Mouse (Mus musculus) spleen, embryonic (tissue): ENCODE measurements around the gene Inpp4a.

Experiments used
- CTCF ChIA-PET: fragments of 350-600 bp; sonication (Branson Sonifier 250); formaldehyde crosslinking; loops from one replicate; lab custom pipeline; 2022; lab: Charles Lee

Gene Inpp4a

DNA sequence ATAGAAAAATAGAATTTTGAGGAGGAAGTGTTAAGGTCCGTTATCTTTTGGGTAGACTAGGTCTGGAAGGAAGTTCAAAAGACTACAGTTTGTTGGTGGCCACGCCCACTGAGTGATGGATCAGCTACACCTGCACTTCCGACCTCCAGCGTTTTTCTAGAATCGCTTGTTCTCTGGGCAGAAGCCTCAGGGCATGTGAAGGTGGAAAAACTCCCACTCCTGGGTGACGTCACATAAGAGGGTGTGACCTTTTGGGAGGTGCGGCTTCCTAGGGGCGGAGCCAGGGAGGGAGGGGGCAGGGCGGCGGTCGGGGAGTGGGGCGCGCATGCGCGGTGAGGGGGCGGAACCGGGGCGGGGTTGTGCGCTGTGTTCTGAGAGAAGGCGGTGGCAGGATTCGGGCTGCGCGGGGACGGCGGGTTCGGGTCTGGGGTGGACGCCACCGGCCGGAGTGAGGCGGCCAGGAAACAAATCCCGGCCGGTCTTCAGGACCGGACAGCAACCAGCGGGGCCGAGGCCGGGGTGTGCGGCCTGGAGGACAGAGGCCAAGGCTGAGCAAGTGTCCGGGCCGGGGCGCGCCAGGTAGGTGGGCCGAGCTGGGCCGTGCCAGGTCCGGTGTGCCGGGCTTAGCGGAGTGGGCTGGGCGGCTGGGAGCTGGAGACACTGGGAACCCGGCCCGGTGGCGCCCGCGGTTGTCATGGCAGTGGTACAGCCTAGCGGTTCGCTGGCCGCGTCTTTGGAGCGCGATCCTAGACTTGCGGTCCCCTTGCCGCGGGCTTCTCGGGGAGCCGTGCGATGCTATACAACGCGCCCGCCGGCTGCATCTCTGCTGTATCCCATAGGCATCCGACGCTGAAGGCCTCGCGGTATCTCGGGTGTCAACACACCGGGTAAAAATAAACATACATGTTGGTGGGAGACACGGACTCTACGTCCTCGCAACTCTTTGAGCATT lies at the start of gene Inpp4a:
Gene Inpp4a, plus strand, starts transcription at position 326 of the 952 bp plus-strand sequence.
- CTCF ChIA-PET = interaction anchor here (1.8 kb wide), 1 partner anchor 12 kb away, joined by 8 read pairs; no protein-coding TSS in a partner anchor

DNA sequence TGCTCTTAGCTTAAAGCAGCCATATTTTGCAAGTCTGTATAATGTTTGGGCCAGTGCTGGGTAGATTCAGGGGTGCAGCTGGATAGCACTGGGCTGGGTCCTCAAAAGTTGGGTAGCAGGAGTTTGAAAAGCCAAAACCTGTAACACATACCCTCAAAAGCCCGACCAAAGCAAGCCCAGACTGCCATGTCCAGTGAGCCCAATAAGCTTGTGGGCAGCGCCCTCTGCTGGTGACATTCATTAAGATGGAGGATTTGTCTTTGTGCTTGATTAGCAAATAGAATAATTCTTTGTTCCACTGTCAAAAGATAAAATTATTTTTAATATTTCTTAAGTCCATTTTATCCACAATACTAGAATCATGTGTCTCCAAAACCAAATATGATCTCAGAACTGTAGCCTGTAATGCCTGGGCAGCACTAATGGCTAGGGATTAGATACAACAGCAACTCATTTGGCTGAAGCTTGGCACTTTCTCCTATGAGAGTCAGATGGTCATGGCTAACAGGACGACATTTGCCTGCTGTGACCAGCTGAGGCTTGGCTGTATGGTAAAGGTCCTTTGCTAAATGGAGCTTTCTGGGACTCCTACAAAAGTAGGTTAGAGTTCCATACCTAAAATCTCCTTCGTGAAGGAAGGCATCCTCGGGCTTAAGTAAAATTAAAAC lies 48.9 kb upstream of the Inpp4a start:
- CTCF ChIA-PET = interaction anchor here (0.6 to 1.8 kb wide), 5 partner anchors 406 to 512 kb away, joined by 3 to 5 read pairs (median 3); no protein-coding TSS in a partner anchor

DNA sequence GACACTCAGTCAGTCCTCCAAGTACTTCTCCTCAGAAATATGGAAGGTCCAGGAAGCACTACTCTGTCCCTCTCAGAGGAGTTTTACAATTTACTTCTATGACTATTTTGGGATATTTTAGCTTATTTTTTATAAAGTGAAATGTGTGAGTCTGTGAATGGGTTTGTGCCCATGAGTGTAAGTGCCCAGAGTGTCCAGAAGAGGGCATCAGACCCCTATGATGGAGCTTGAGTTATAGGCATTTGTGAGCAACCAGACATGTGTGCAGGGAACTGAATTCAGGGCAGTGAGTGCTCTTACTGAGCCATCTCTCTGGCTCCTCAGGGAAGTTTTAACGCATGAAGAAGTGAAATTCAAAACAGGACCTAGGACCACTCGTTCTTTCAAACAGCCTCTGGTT lies 41.2 kb upstream of the Inpp4a start:
- CTCF ChIA-PET = interaction anchor here (0.5 kb wide), 1 partner anchor 155 kb away, joined by 3 read pairs; no protein-coding TSS in a partner anchor

GRCm38 (mm10) chr1:37272464-37272863 lies 27.2 kb upstream of the Inpp4a start:
- CTCF ChIA-PET = interaction anchor here (0.9 to 1.9 kb wide), 4 partner anchors 126 to 131 kb away, joined by 3 to 8 read pairs (median 4); no protein-coding TSS in a partner anchor

DNA sequence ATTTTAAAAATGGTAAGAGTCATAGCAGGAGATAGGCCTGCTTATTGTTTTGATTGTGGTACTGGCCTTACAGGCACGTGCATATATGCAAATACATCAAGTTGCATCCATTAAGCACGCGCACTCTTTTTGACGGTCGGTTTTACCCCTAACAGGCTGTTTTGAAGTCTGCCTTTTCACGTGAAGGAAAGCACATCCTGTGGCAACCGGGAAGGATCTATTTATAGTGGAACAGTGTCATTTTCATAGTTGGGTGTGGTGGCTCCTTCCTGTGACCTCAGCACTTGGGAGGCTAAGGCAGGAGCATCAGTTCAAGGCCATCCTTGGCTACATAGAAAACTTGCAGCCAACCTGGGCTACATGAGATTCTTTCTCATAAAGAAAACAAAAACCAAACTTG lies 13.1 kb upstream of the Inpp4a start:
- CTCF ChIA-PET = no interaction called here

GRCm38 (mm10) chr1:37287748-37288147 lies 11.9 kb upstream of the Inpp4a start:
- CTCF ChIA-PET = no interaction called here

DNA sequence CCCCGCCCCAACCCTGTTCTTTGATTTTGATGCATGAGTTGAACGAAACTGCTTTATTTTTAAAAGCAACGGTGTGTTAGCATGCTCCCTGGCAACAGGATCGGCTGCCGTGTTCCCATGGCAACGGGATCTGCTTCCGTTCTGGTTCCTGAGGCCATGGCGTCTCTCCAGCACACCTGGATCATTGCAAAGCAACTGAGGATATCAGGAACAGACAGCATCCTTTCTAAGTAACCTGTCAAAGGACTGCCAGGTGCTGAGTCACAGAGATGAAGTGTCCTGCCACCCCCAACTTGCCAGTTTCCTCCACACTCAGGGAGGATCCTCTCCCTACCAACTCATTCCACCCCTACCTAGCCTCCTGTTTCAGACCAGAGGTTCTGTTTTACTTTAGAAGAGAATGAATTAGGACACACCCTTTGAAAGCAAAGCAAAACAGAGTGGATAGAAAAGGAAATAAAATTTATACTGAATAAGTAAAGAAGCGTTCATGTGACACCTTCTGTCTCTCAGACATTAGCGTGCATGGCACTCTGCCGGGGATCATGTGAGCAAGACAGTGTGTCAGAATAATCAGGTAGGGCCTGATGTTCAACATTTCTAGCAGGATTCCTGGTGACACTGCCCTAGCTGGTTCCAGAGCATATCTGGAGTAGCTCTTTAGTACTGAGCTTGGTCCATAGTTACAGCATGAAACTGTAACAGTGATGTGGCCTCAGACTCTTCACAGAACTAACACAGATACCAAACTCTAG lies 11.3 kb upstream of the Inpp4a start:
- CTCF ChIA-PET = no interaction called here

DNA sequence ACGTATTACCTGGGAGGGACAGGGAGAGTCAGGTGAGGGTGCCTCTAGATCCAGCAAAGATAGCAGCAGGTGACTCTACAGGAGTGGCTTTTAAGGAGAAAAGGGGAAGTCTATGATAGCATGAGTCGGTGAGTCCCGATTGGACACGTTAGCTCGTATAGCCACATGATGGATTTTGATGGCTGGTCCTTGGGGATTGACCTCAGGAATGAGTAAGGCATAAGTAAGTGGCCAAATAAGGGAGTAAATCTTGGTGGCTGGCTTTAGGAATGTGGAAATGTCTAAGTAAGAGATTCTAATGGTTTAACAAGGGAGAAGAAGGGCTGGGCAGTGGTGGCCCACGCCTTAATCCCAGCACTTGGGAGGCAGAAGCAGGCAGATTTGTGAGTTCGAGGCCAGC lies 10.7 kb upstream of the Inpp4a start:
- CTCF ChIA-PET = no interaction called here

- CTCF ChIA-PET = no interaction called here
Observed at GRCm38 (mm10) chr1:37296414-37296813, 3.3 kb upstream of the Inpp4a start.

GRCm38 (mm10) chr1:37298904-37299303 lies 761 bp upstream of the Inpp4a start:
- CTCF ChIA-PET = no interaction called here

GRCm38 (mm10) chr1:37300650-37301049 lies 985 bp downstream of the Inpp4a start:
- CTCF ChIA-PET = interaction anchor here (1.8 kb wide), 1 partner anchor 11 kb away, joined by 8 read pairs; no protein-coding TSS in a partner anchor

GRCm38 (mm10) chr1:37302801-37303200 lies 3.1 kb downstream of the Inpp4a start:
- CTCF ChIA-PET = interaction anchor here (0.6 kb wide), 1 partner anchor 1116 kb away, joined by 4 read pairs; no protein-coding TSS in a partner anchor

- CTCF ChIA-PET = no interaction called here
Observed at GRCm38 (mm10) chr1:37305691-37306287, 6.1 kb downstream of the Inpp4a start.

DNA sequence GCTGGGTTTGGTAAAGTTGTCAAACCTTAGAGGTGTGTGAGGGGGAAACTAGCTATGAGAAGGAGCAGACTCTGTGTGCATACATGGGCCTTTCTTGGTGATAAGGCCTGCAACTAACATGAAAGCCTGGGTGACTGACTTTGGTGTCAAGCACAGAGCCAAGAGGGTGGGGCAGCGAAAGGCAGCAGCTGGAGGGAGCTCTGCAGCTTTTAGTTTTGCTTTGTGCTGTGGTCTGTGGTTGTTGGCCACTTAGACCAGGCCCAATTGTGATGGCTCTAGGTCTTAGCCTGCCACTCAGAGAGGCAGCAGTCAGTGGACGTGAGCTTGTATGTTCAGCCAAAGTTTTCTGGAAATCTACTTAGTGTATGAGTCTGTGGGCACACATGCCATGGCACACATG lies 7.9 kb downstream of the Inpp4a start:
- CTCF ChIA-PET = no interaction called here

DNA sequence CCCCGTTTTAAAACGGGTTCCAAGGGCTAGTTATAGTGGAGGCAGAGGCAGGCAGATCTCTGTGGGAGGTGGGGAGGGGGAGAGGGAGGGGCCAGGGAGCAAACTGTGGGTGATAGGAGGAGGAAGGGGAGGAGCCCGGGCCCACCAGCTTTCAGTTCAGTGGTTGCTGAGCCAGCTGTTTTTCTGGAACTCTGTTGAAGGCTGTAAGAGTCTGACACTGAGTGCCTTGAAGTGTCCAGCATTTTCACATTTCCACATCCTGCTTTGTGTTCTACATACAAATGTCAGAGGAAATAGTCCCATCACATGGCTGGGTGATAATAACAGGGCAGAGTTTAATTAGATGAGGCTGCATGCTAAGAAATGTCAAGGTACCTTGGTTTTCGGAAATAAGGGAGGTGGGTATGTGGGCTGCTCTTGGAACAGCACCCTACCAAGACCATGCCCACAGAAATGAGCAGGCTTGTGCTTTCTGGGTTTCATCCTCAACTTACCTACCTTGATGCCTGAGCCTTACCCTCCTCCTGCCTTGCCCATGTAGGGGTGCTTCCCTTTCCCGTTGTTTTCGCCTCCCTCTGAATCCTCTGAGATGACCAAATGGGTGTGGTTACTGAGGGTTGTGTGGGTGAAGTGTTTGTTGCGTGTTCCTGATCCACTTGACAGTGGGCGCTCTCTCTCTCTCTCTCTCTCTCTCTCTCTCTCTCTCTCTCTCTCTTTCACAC lies 8.5 kb downstream of the Inpp4a start:
- CTCF ChIA-PET = no interaction called here

GRCm38 (mm10) chr1:37308743-37309100 lies 9.1 kb downstream of the Inpp4a start:
- CTCF ChIA-PET = no interaction called here

- CTCF ChIA-PET = no interaction called here
Observed at GRCm38 (mm10) chr1:37309939-37310515, 10.4 kb downstream of the Inpp4a start.

DNA sequence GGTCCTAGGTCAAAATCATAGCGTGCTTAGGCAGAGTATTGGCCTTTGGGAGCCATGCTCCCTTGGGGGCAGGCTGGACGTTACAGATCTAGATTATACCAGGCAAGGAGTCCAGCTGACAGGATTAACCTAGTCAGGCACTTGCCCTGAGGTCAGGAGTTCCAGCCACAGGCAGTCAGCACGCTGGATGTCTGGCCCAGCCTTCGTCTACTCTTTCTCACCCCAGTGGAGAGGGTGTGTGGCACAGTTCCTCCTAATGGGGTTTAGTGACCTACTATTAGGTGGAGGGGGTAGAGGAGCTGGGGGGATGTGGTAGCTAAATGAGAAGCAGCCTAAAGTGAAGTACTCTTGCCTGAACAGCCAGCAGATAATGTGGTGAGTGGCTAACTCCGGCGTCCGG lies 14.7 kb downstream of the Inpp4a start:
- CTCF ChIA-PET = interaction anchor here (0.6 kb wide), 1 partner anchor 21 kb away, joined by 3 read pairs; no protein-coding TSS in a partner anchor

DNA sequence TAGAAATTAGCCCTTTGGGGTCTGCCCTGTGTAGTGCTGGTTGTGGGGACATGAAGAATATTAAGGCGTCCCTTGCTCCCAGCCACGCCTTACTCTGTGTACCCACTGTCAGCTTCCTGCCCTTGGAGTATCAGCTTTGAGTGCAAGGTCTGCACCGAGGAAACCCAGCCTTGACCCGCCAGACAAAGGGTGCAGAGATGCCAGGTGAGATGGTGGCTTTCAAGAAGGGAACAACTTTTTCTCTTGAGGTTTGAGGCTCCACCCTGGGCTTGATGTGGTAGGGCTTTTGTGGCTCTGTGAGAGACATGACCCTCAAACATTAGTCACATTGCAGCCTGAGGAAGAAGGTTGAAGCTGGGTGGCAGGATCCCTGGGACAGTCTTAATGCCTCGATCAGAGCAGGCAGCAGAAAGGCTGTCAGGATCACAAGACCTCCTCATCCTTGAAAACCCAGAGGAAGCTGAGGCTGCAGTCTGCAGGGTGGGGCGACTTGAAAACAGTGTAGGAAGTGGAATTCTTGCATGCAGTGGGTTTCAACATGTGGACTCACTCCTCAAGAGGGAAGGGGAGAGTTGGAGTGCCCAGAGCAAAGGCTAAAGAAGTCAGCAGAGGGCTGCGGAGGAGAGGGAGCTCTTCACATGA lies 18.1 kb downstream of the Inpp4a start:
- CTCF ChIA-PET = no interaction called here

GRCm38 (mm10) chr1:37318558-37318957 lies 18.9 kb downstream of the Inpp4a start:
- CTCF ChIA-PET = no interaction called here
